Mouse (Mus musculus): ENCODE data around the gene Hoxd3. TPM values are rescaled to one million over a fixed set of nuclear protein-coding genes. Genes with fewer than 3 reads are reported as not detected.

Gene Hoxd3
- polyA plus RNA-seq, 1 experiment, result 0.54 TPM

DNA sequence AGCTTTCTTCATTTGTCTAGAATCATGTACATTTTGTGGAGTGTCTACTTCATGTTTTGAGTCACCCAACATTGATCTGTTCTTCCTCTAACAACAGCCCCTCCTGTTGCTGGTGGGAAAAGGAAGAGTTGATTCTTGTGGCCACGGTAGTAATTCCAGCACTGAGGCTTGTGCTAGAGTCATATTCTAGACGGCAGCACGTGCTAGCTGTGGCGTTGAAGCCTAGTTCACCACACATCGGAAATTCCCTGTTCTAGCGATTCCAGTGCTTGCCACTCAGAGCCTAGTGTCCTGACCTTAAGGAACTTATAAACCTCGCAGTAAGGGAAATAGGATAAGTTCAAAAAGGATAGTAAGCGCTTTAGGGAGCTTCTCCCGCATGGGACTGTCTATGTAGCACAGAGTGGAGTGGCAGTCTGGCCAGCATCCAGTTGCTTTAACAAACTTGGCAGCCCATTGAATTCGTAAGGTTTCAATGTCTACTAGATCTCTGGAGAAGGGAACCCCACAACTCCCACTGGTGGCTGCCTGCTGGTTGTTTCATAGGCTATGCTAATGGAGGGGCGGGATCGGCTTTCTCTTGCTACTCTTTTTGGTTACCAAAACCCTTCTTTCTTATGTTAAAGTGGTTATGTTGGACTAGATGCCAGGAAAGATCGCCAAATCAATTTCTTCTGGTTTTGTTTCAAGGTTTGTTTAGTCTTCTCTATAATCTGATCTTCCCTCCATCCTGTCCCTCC lies 66.0 kb downstream of the Hoxd3 start:
- Histone ChIP-seq H3K27me3 (ENCODE audit: control insufficient read depth, insufficient read depth, low read length) (no peaks in the 10 kb centered on the region), H3K27ac (ENCODE audit: control insufficient read depth, insufficient read depth, low read length) (no peak overlapping the region; the same call in 1 of the 2 replicates), H3K36me3 (ENCODE audit: control insufficient read depth, insufficient read depth, low read length) (no peaks in the 10 kb centered on the region), H3K4me1 (replicated peaks; ENCODE audit: control insufficient read depth, insufficient read depth, low read length) (no peaks in the 10 kb centered on the region), H3K4me3 (ENCODE audit: control insufficient read depth, insufficient read depth, low read length) (no peak overlapping the region)
- DNase-seq, result no peak
- no peak for TF ChIP-seq POLR2A (IDR thresholded peaks at IDR 0.05; ENCODE audit: control insufficient read depth, extremely low read depth, insufficient read depth, low read length, poor library complexity)
- no peak for TF ChIP-seq CTCF (IDR thresholded peaks at IDR 0.05; ENCODE audit: borderline replicate concordance, control insufficient read depth, extremely low read depth, insufficient read depth, low read length, poor library complexity)
- WGBS, result 90% methylated on average over 13 of the region's 13 CpGs

DNA sequence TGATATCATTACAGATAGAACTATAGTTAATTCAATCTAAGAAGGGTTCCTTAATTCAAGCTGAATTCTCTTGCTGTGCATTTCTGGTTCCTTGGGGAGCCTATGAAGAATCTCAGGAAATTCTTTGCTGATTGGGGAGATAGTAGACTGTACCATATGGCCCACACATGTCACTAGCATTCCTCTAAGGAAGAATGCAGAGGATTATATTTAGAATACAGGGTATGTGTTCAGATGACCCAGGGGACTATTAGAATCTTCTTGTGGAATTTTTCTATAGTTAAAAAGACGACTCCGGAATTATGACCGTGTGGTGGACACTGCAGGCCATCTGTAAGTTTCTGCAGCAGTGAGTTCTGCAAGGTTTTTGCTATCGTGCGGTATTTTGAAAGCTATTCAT lies 69.7 kb downstream of the Hoxd3 start:
- 95% methylated on average over 5 of the region's 5 CpGs for WGBS

DNA sequence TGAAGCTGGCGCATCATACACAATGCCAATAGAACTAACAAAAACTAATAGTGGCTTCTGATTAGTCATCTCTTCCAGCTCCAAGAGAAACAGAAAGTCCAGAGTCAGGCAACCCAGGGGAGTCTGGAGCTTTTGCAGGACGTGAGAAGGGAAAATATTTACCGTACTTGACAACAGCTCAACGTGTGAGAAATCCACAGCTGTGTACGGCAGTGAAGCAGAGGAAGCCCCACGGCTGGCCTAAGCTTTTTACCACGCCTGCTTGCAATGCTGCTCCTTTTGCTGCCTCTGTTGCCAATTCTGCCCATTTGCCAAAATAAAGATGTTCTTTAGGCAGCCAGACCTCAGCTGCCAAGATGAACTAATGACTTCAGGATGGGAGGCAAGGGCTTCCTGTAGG lies 83.8 kb downstream of the Hoxd3 start:
- H3K27me3 ChIP-seq (ENCODE audit: control insufficient read depth, insufficient read depth, low read length), result no peaks in the 10 kb centered on the region
- H3K4me3 ChIP-seq (ENCODE audit: control insufficient read depth, insufficient read depth, low read length), result no peak overlapping the region
- H3K36me3 ChIP-seq (ENCODE audit: control insufficient read depth, insufficient read depth, low read length), result no peaks in the 10 kb centered on the region
- 82% methylated on average over 7 of the region's 7 CpGs for WGBS
- no peak for TF ChIP-seq CTCF (IDR thresholded peaks at IDR 0.05; ENCODE audit: borderline replicate concordance, control insufficient read depth, extremely low read depth, insufficient read depth, low read length, poor library complexity)
- TF ChIP-seq POLR2A (IDR thresholded peaks at IDR 0.05; ENCODE audit: control insufficient read depth, extremely low read depth, insufficient read depth, low read length, poor library complexity), result no peak
- no peaks in the 10 kb centered on the region for H3K4me1 ChIP-seq (replicated peaks; ENCODE audit: control insufficient read depth, insufficient read depth, low read length)
- no peak for DNase-seq
- no peak overlapping the region for H3K27ac ChIP-seq (ENCODE audit: control insufficient read depth, insufficient read depth, low read length)

More for the DNA sequence above, 69.7 kb downstream of the Hoxd3 start:
- no peak overlapping the region for H3K27ac ChIP-seq (ENCODE audit: control insufficient read depth, insufficient read depth, low read length)
- no peak for TF ChIP-seq POLR2A (IDR thresholded peaks at IDR 0.05; ENCODE audit: control insufficient read depth, extremely low read depth, insufficient read depth, low read length, poor library complexity)
- no peak for TF ChIP-seq CTCF (IDR thresholded peaks at IDR 0.05; ENCODE audit: borderline replicate concordance, control insufficient read depth, extremely low read depth, insufficient read depth, low read length, poor library complexity)
- no peaks in the 10 kb centered on the region for H3K27me3 ChIP-seq (ENCODE audit: control insufficient read depth, insufficient read depth, low read length)
- no peaks in the 10 kb centered on the region for H3K36me3 ChIP-seq (ENCODE audit: control insufficient read depth, insufficient read depth, low read length)
- DNase-seq, result no peak
- no peak overlapping the region for H3K4me3 ChIP-seq (ENCODE audit: control insufficient read depth, insufficient read depth, low read length)
- H3K4me1 ChIP-seq (replicated peaks; ENCODE audit: control insufficient read depth, insufficient read depth, low read length), result no peaks in the 10 kb centered on the region

Other genes starting within 250 kb of the Hoxd3 start
- 9.4 and 10.6 TPM in 2 replicates for gene Lnpk, start 132.5 kb upstream of the Hoxd3 start, polyA plus RNA-seq (2012; rRNA removed)
- not detected in 2 replicates for gene Evx2, start 52.4 kb upstream of the Hoxd3 start, polyA plus RNA-seq (2012; rRNA removed)
- 0.04 TPM in 1 of 2 replicates, not detected in the other for gene Hoxd13, start 43.6 kb upstream of the Hoxd3 start, polyA plus RNA-seq (2012; rRNA removed)
- not detected in 2 replicates for gene Hoxd12, start 36.9 kb upstream of the Hoxd3 start, polyA plus RNA-seq (2012; rRNA removed)
- gene Hoxd11, start 32.4 kb upstream of the Hoxd3 start, polyA plus RNA-seq (2012; rRNA removed), result not detected in 2 replicates
- gene Hoxd10, start 20.0 kb upstream of the Hoxd3 start, polyA plus RNA-seq (2012; rRNA removed), result not detected in 2 replicates
- gene Hoxd9, start 14.2 kb upstream of the Hoxd3 start, polyA plus RNA-seq (2012; rRNA removed), result 0.31 and 0.41 TPM in 2 replicates
- 1.1 and 1.2 TPM in 2 replicates for gene Hoxd8, start 7.3 kb upstream of the Hoxd3 start, polyA plus RNA-seq (2012; rRNA removed)
- 2.1 and 2.3 TPM in 2 replicates for gene Hoxd4, start within 50 bp of the Hoxd3 start, polyA plus RNA-seq (2012; rRNA removed)
- gene Gm28230, start 14.8 kb downstream of the Hoxd3 start, polyA plus RNA-seq (2012; rRNA removed), result 0.15 and 0.31 TPM in 2 replicates
- gene Hoxd1, start 51.1 kb downstream of the Hoxd3 start, polyA plus RNA-seq (2012; rRNA removed), result 0.05 TPM in 1 of 2 replicates, not detected in the other
- 37.6 TPM in 2 replicates for gene Mtx2, start 113.9 kb downstream of the Hoxd3 start, polyA plus RNA-seq (2012; rRNA removed)